Mouse (Mus musculus) G1E (cell line): ENCODE data around the gene Cnmd. TPM values are rescaled to one million over a fixed set of nuclear protein-coding genes. Genes with fewer than 3 reads are reported as not detected.

ENCODE experiments used
- ATAC-seq: 2 replicates; pipeline ENCODE4 v1.8.0; 2016; ENCODE audit warnings: mild to moderate bottlenecking; ENCODE audit not compliant: insufficient number of reproducible peaks, poor library complexity, low FRiP score, severe bottlenecking; ENCODE audit errors: extremely low read depth
- DNase-seq: peaks from one replicate; pipeline ENCODE4 v3.0.0; 2012; ENCODE audit warnings: low spot score
- H3K27me3 ChIP-seq: 2 replicates; pipeline ENCODE4 v1.6.1; 2012; ENCODE audit warnings: mild to moderate bottlenecking, low read length, inconsistent platforms; ENCODE audit not compliant: insufficient read depth
- H3K36me3 ChIP-seq: replicated peaks from 2 replicates; pipeline ENCODE3; 2012; ENCODE audit warnings: mild to moderate bottlenecking, inconsistent platforms
- H3K4me1 ChIP-seq: 2 replicates; pipeline ENCODE4 v1.6.1; 2012; ENCODE audit warnings: low read depth, low read length, inconsistent platforms, mixed read lengths; ENCODE audit not compliant: insufficient read depth
- H3K4me3 ChIP-seq: 2 replicates; pipeline ENCODE4 v1.5.1; 2012; ENCODE audit warnings: low read depth, mild to moderate bottlenecking, inconsistent platforms, low read length, moderate library complexity, mixed read lengths
- H3K9me3 ChIP-seq: replicated peaks from 2 replicates; pipeline ENCODE4 v1.6.1; 2012; ENCODE audit warnings: inconsistent platforms
- CTCF ChIP-seq: IDR thresholded peaks from 2 replicates; pipeline ENCODE4 v1.5.1; 2012; ENCODE audit warnings: low read depth, low read length, inconsistent platforms, mixed read lengths
- GATA1 ChIP-seq: IDR thresholded peaks from 2 replicates; pipeline ENCODE4 v1.6.1; 2012; ENCODE audit warnings: borderline replicate concordance, low read length, inconsistent platforms, mixed read lengths
- GATA2 ChIP-seq: IDR thresholded peaks from 2 replicates; pipeline ENCODE4 v1.6.1; 2012; ENCODE audit warnings: low read depth, low read length, inconsistent platforms, borderline replicate concordance
- POLR2AphosphoS5 ChIP-seq: IDR thresholded peaks from 2 replicates; pipeline ENCODE4 v1.6.1; 2012; ENCODE audit warnings: low read depth, low read length, inconsistent platforms; ENCODE audit not compliant: insufficient replicate concordance
- TAL1 ChIP-seq: conservative IDR thresholded peaks from 2 replicates; pipeline ENCODE4 v1.6.1; 2012; ENCODE audit warnings: low read depth, low read length, inconsistent platforms, mixed read lengths
- polyA plus RNA-seq: library from polyadenylated mRNA; stranded (reverse); fragments of >175 nt; gene quantifications from 2 replicates; pipeline ENCODE4 v1.2.3, GENCODE M21; 2012
- total RNA-seq, 2 experiments: library from RNA; stranded (forward) in 1 of 2; stranded (reverse) in 1 of 2; fragments of 200-1000 nt in 1 of 2; fragments of >200 nt in 1 of 2; fragmentation: Nextera tagmentation in 1 of 2; gene quantifications; 2 replicates each; pipeline ENCODE4 v1.2.3; 2014 to 2017

Gene Cnmd
- total and polyA plus RNA-seq, 3 experiments: 0.22 TPM; not detected in 2

GRCm38 (mm10) chr14:79605881-79606280, 56.1 kb downstream of the Cnmd start:
- no peak overlapping the region for H3K4me3 ChIP-seq
- DNase-seq: no peak
- H3K27me3 ChIP-seq: no peaks in the 10 kb centered on the region
- H3K4me1 ChIP-seq: no peaks in the 10 kb centered on the region
- TF ChIP-seq GATA1 (no peak), POLR2AphosphoS5 (no peak), TAL1 (no peak), CTCF (no peak), GATA2 (no peak)
- ATAC-seq: no peak
- peaks cover 90% of the 10 kb centered on the region for H3K36me3 ChIP-seq
- no peaks in the 10 kb centered on the region for H3K9me3 ChIP-seq

DNA sequence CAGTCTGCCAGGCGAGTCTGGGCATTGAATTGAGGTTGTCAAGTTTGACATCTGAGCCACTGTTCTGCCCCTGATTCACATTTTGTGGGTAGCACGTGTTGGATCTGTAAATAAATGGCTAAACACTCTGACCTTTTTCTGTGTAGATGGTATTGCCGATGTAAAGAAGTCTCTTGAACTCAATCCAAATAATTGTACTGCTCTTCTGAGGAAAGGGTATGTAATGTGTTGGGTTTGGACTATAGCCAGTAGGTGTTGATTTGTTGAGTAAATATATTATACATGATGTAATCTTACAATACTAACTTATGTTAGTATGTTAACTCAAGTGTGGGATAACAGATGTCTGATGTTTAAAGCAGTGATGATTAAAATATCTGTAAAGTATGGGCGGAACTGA, 65.4 kb downstream of the Cnmd start:
- no peaks in the 10 kb centered on the region for H3K27me3 ChIP-seq
- H3K36me3 ChIP-seq: peaks cover 87% of the 10 kb centered on the region
- no peaks in the 10 kb centered on the region for H3K9me3 ChIP-seq
- TF ChIP-seq CTCF (no peak), TAL1 (no peak), GATA2 (no peak), POLR2AphosphoS5 (no peak), GATA1 (no peak)
- DNase-seq (no peak), ATAC-seq (no peak)
- H3K4me1 ChIP-seq: peaks cover 7% of the 10 kb centered on the region
- no peak overlapping the region for H3K4me3 ChIP-seq

- H3K4me3 ChIP-seq: no peak overlapping the region
- DNase-seq (no peak), ATAC-seq (no peak)
- no peaks in the 10 kb centered on the region for H3K27me3 ChIP-seq
- H3K9me3 ChIP-seq: no peaks in the 10 kb centered on the region
- H3K36me3 ChIP-seq: peaks cover 84% of the 10 kb centered on the region
- TF ChIP-seq CTCF: no peak
- TF ChIP-seq GATA2: no peak
- TF ChIP-seq GATA1: no peak
- TF ChIP-seq TAL1: no peak
- no peak for TF ChIP-seq POLR2AphosphoS5
- peaks cover 20% of the 10 kb centered on the region for H3K4me1 ChIP-seq
Measured at GRCm38 (mm10) chr14:79594069-79594468, 67.9 kb downstream of the Cnmd start.

GRCm38 (mm10) chr14:79591611-79592010, 70.4 kb downstream of the Cnmd start:
- peaks cover 66% of the 10 kb centered on the region for H3K36me3 ChIP-seq
- H3K9me3 ChIP-seq: no peaks in the 10 kb centered on the region
- H3K4me1 ChIP-seq: peaks cover 28% of the 10 kb centered on the region
- no peak for ATAC-seq
- no peak overlapping the region for H3K4me3 ChIP-seq
- no peaks in the 10 kb centered on the region for H3K27me3 ChIP-seq
- DNase-seq: no peak
- TF ChIP-seq GATA1: no peak
- TF ChIP-seq GATA2: no peak
- TF ChIP-seq TAL1: no peak
- TF ChIP-seq CTCF: no peak
- TF ChIP-seq POLR2AphosphoS5: no peak

DNA sequence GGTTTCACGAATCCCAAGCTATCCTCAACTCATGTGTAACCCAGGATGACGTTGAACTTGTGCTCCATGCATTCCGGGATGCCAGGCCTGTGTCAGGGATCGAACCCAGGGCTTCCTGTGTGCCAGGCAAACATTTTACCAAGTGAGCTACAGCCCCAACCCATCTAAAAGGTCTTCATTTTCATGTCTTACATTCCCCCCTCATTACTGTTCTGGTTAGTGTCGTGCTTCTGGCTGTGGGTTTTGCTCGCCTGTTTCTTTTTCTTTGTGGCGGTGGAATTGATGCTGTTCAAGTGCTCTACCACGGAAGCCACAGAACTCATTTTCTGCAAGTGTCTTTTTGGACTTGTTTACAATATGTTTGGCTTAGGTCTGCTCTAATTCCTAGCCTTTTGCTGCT, 71.1 kb downstream of the Cnmd start:
- H3K4me3 ChIP-seq: no peak overlapping the region
- peaks cover 59% of the 10 kb centered on the region for H3K36me3 ChIP-seq
- no peaks in the 10 kb centered on the region for H3K9me3 ChIP-seq
- H3K27me3 ChIP-seq: no peaks in the 10 kb centered on the region
- peaks cover 35% of the 10 kb centered on the region for H3K4me1 ChIP-seq
- ATAC-seq (no peak), DNase-seq (no peak)
- TF ChIP-seq GATA1 (no peak), GATA2 (no peak), CTCF (no peak), POLR2AphosphoS5 (no peak), TAL1 (no peak)

- H3K4me3 ChIP-seq: no peak overlapping the region; the same call in 1 of the 2 replicates
- H3K4me1 ChIP-seq: peaks cover 36% of the 10 kb centered on the region
Measured at GRCm38 (mm10) chr14:79589401-79589800, 72.6 kb downstream of the Cnmd start.

More at GRCm38 (mm10) chr14:79589401-79589800, 72.6 kb downstream of the Cnmd start:
- H3K9me3 ChIP-seq: no peaks in the 10 kb centered on the region
- peaks cover 46% of the 10 kb centered on the region for H3K36me3 ChIP-seq
- TF ChIP-seq POLR2AphosphoS5 (no peak), GATA2 (no peak), CTCF (no peak), TAL1 (no peak), GATA1 (no peak)
- H3K27me3 ChIP-seq: no peaks in the 10 kb centered on the region
- ATAC-seq (no peak), DNase-seq (no peak)
